Mouse (Mus musculus) midbrain, embryonic 15.5 days (tissue): ENCODE measurements around the gene Mrpl53. TPM values are rescaled to one million over a fixed set of nuclear protein-coding genes. Genes with fewer than 3 reads are reported as not detected.

Experiments
- microRNA counts: library from miRNA; unstranded; fragments of <30 nt; microRNA quantifications from one replicate; lab custom pipeline; 2016
- microRNA-seq: library from miRNA; unstranded; fragments of <30 nt; microRNA quantifications from one replicate; pipeline ENCODE4, GENCODE M21; 2016
- polyA plus RNA-seq: library from polyadenylated mRNA; unstranded; fragments of >200 nt; fragmentation: Nextera tagmentation; extraction: Ambion mirVana; gene quantifications from 2 replicates; pipeline ENCODE4 v1.2.1, GENCODE M21; 2015

The Mrpl53 gene
- polyA plus RNA-seq, 1 experiment from 2014 or later, result 102 TPM

MicroRNAs encoded within 50 kb of the gene (microRNA counts, 519-probe panel; counts per million panel counts)
- microRNA mmu-miR-3470a+mmu-miR-3470b (lab: Ali Mortazavi, UCI), result 1,813 counts per million, percentile 12 among the panel's probes with 10 or more counts

Small RNA genes lying within 50 kb of the gene (microRNA-seq; reads per million reads assigned to microRNA genes)
- gene Mir3470a, result not detected

Other genes starting within 250 kb of the Mrpl53 start
- 20.3 and 21.7 TPM in 2 replicates for gene Sema4f, start 169.3 kb upstream of the Mrpl53 start, polyA plus RNA-seq
- 0.22 TPM in 1 of 2 replicates, not detected in the other for gene M1ap, start 162.1 kb upstream of the Mrpl53 start, polyA plus RNA-seq
- 2.3 TPM in 2 replicates for gene Dok1, start 75.6 kb upstream of the Mrpl53 start, polyA plus RNA-seq
- 6.8 and 7.6 TPM in 2 replicates for gene Loxl3, start 74.9 kb upstream of the Mrpl53 start, polyA plus RNA-seq
- gene Aup1, start 54.5 kb upstream of the Mrpl53 start, polyA plus RNA-seq, result 182 and 198 TPM in 2 replicates
- 79.0 and 81.2 TPM in 2 replicates for gene Htra2, start 53.8 kb upstream of the Mrpl53 start, polyA plus RNA-seq
- gene Dqx1, start 51.2 kb upstream of the Mrpl53 start, polyA plus RNA-seq, result 0.51 and 0.75 TPM in 2 replicates
- not detected in 2 replicates for gene Tlx2, start 38.7 kb upstream of the Mrpl53 start, polyA plus RNA-seq
- 56.3 and 56.8 TPM in 2 replicates for gene Pcgf1, start 31.2 kb upstream of the Mrpl53 start, polyA plus RNA-seq
- 0.36 TPM in 1 of 2 replicates, not detected in the other for gene Lbx2, start 22.7 kb upstream of the Mrpl53 start, polyA plus RNA-seq
- gene Ccdc142, start 7.4 kb upstream of the Mrpl53 start, polyA plus RNA-seq, result 6.9 and 8.1 TPM in 2 replicates
- gene Gm42688, start 7.4 kb upstream of the Mrpl53 start, polyA plus RNA-seq, result 7.3 and 7.4 TPM in 2 replicates
- gene Mogs, start 6.5 kb downstream of the Mrpl53 start, polyA plus RNA-seq, result 24.7 and 27.0 TPM in 2 replicates
- gene Wbp1, start 12.5 kb downstream of the Mrpl53 start, polyA plus RNA-seq, result 176 and 196 TPM in 2 replicates
- 13.6 and 15.1 TPM in 2 replicates for gene Ino80b, start 16.4 kb downstream of the Mrpl53 start, polyA plus RNA-seq
- gene Rtkn, start 26.4 kb downstream of the Mrpl53 start, polyA plus RNA-seq, result 10.9 and 15.3 TPM in 2 replicates
- gene Wdr54, start 47.4 kb downstream of the Mrpl53 start, polyA plus RNA-seq, result 20.8 and 21.6 TPM in 2 replicates
- gene 1700003E16Rik, start 47.4 kb downstream of the Mrpl53 start, polyA plus RNA-seq, result 9.5 and 12.0 TPM in 2 replicates
- 162 TPM in 2 replicates for gene Dctn1, start 56.9 kb downstream of the Mrpl53 start, polyA plus RNA-seq
- gene Slc4a5, start 110.8 kb downstream of the Mrpl53 start, polyA plus RNA-seq, result 0.37 and 0.41 TPM in 2 replicates
- gene Mthfd2, start 216.9 kb downstream of the Mrpl53 start, polyA plus RNA-seq, result 28.9 and 31.0 TPM in 2 replicates
- gene Mob1a, start 217.0 kb downstream of the Mrpl53 start, polyA plus RNA-seq, result 22.8 and 23.4 TPM in 2 replicates
- gene Bola3, start 240.1 kb downstream of the Mrpl53 start, polyA plus RNA-seq, result 44.0 and 54.3 TPM in 2 replicates